Mouse (Mus musculus) fat pad, adult 2 months (tissue): ENCODE data around the gene Prom2.

ENCODE experiments used
- DNase-seq: peaks from one replicate; pipeline ENCODE4 v3.0.0-alpha.2; 2011; ENCODE audit warnings: low read depth, low spot score; ENCODE audit errors: extremely low read depth

The Prom2 gene

DNA sequence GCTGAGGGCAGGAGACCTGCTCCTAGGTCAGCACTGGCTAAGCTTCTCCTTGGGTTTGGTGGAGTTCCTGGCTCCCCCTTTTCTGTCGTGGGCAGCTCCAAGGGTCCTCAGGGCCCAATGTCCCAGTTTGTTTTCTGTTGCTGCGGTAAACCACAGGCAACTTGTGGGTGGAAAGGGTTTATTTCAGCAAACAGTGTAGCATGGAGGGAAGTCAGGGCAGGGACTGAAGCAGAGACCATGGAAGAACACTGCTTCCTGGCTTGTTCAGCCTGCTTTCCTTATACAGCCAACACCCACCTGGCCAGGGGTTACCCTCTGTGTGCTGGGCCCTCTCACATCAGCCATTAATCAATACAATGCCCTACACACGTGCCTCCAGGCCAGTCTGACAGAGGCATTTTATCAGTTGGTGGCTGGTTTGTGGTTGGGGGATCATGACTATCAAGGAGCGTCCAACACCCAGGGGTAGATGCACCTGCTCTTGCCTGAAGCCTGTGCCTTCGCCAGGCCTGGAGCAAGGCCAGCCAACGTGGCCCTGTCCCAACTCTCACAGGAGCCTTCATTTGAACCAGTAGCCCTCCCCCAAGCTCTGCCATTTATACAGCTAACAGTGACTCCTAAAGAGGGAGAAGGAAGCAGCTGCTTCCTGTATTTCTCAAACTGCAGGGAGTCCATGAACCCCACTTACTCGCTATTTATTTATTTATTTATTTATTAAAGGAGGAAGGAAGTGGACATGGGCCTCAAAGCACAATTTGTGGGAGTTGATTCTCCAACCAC lies 17.1 kb downstream of the Prom2 start:
- no peak for DNase-seq

DNA sequence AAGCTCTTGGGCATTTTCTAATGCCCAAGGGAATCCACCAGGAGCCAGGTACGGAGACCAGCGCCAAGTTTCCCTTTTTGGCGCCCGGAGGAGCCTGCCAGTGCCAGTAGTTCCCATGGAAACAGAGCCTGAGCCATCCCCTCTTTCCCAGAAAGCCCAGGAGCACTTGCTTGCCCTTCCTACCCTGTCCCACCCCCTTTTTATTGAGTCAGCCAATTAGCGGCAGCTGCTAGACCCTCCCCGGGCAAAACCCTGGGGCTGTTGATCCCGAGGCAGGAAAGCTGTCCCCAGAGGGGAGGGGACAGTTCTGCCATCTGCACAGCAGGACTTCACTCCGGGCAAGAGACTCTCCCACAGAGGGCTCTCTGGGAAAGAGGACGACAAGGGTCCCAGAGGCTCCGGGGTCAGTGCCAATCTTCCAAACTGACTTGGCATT lies 19.2 kb downstream of the Prom2 start, which contains the start of gene Kcnip3:
TSS of gene Kcnip3 (minus strand) at position 89 of the 436 bp plus-strand sequence.
- DNase-seq = no peak

DNA sequence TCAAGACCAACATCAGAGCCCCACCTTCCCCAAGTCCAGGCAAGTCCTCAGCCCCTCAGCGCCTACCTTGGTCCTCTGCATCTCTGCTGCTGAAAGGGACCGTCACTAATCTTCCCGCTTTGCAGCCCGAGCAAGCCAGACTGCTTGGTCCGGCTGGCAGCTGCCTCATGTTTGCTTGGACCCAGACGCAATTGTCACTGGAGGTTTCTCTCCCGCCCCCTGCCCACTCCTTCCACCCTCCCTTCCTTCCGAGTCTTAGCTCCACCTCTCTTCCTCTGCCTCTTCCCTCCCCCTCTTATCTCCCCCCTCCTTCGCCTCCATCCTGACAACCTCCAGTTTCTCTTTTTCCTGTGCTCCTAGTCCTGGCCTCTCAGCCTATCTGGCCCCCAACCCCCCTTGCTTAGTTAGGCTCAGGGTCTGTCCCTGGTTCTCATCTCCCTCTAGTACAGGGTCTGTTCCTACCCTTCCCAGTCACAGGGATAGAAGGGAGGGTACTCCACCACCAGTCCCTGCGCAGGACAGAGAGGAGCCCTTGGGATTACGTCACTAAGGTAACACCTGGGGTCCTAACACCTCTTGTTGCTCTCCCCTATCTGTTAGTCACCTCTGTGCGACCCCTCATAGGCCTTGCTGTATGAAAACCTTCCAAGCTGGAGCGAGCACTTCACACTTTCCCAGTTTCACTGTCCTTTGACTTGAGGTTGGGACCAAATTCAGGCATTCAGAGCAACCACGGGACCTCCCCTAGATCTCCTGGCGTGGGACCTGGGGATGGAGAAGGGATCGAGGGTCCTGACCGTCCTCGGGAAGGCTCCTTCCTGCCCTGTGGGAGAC lies 19.9 kb downstream of the Prom2 start:
- DNase-seq = no peak

DNA sequence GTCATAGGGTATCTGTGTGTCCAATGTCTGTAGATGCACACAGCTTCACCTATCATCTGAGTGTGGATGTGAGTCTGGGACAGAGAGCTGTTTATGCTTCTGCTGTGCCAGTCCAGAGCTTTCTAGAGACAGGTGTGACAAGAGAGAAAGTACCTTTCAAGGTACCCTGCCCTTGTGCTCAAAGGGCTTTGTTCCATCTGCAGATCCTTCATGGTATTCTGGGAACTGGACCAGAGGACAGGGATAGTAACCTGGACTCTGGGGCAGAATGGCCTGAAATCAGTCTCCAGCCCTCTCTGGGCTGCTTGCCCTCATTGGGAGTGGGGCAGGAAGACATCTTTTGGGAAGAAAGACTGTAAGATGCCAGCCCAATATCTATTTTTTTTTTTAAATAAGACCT lies 21.1 kb downstream of the Prom2 start:
- DNase-seq = no peak

DNA sequence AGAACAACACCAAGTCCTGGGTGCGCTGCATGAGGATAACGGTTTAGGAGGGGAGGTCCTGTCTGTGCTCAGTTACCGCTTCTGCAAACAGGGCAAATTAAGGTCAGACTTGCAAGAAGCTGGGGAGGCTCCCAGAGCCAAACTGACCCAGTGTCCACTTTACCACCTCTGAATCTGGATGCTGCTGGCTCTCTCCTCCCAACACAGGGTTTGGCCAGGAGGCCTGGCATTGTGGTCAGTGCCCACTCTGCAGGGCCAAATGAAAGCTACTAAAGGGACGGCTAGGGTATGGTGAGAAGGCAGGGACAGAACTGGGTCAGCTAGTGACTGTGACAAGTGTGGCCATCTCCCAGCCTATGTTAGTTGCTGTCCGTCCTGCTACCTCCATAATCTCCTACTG lies 22.0 kb downstream of the Prom2 start:
- DNase-seq = no peak

DNA sequence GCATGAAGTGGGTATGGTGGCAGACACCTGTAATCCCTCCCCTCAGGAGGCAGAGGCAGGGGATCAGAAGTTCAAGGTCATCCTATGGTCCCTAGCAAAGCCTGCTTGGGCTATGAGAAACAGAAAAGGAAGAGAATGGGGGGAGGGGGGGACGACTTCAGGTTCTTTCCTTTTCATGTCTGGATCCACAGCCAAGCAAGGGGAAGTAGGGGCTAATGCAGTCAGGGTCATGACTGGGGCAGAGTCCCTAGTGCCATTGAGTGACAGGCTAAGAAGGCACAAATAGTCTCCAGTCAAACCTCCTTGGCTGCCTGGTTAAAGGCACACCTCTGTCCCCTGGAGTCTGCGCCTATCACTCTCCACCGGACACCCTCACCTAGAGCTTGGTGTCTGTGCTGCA lies 22.4 kb downstream of the Prom2 start:
- no peak for DNase-seq

DNA sequence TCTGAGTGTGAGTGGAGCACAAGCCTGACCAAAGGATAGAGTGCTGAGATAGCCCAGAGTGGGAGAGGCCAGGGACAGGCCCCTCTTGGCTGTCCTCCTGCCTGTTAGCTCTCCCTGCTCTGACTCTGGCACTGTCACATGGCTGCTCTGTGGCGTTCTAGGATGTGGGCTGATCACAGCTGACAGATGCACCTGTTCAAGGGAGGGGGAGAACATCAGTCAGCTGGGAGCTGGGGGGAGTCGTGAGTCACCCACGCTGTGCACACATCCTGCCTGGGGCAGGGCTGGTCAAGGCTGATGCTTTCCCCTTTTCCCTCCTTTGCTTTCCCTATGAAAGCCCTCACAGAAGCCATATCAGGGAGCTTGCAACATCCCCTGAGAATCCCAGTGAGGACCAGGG lies 23.0 kb downstream of the Prom2 start:
- DNase-seq = no peak

DNA sequence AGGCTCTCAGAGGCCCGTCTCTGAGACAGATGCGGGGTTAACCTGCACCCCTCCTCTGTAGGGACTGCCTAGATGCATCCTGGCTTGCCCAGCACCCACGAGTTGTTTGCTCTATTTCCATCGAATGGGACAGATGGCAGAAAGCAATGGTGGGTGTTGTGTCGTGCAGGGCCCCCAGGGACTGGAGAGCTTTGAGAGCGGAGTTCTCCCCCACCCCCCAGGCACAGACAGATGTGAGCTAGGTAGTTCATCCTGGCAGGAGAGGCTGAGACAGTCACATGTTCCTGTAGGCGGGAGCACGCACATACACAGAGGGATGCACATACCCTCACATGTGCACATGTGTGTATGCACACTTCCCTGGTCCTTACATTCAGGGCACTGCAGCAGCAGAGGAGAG lies 24.2 kb downstream of the Prom2 start:
- DNase-seq = no peak

DNA sequence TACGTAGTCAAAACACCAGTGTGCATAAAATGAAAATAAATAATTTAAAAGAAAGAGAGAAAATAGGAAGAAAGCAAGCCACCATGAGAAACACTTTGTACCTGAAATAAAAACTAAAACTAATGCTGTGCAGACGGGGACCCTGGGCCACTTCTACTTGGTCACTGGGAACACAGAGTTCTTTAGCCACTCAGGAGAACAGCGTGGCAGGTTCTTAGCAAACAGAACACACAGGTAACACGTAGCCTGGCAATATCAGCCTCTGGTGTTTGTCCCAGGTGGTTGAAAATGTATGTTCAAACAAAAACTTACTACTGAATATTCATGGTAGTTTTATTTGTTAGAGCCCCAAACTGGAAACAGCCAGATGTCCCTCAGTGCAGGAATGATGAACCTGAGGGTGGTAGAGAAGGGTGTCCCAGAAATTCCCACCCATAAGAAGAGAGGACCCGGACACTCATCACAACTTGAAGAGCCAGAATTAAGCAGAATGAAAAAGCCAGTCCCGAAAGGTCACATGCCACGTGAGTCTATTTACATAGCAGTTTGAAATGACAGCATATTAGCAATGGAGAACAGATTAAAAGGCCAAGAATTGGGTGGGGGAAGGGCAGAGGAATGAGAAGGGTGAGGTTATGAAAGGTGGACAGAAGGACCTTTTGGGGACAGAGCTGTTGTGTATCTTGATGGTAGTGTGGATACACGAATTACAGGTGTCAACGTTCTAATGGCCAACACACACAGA lies 26.7 kb downstream of the Prom2 start:
- DNase-seq = no peak

DNA sequence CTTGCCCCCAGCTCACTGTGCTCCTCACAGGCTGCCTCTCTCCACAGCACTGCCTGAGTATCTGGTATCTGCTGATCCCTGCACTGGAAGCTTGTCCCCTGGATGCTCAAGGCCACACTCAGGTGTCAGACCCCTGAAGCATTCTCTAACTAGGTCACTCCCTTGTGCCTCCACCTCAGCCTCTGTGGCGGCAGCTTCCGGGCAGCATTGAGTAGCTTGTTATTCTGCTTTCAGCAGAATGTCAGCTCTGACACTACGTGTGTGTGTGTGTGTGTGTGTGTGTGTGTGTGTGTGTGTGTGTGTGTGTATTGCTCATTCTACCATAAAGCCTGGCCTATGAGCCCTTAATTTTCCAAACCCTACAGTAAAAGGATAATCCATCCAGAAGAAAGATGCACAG lies 28.0 kb downstream of the Prom2 start:
- DNase-seq = no peak

DNA sequence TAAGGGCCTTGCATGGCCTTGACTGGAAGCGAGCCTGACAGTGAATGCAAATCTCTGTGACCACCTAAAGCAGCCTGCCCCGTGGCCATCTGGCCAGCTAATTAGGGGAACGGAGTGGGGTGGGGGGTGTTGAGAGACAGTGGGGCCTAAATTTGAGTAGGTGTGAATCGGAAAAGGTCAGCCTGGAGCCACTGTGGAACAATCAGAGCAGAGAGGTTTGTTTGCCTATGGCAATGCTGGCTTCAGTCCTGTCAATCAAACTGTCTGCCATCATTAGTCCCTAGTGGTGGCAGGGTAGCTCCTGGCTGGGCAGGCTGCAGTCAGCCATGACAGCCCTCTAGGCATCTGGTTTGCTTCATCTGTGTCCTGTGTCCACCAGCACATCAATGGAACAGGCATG lies 29.8 kb downstream of the Prom2 start:
- DNase-seq = no peak

DNA sequence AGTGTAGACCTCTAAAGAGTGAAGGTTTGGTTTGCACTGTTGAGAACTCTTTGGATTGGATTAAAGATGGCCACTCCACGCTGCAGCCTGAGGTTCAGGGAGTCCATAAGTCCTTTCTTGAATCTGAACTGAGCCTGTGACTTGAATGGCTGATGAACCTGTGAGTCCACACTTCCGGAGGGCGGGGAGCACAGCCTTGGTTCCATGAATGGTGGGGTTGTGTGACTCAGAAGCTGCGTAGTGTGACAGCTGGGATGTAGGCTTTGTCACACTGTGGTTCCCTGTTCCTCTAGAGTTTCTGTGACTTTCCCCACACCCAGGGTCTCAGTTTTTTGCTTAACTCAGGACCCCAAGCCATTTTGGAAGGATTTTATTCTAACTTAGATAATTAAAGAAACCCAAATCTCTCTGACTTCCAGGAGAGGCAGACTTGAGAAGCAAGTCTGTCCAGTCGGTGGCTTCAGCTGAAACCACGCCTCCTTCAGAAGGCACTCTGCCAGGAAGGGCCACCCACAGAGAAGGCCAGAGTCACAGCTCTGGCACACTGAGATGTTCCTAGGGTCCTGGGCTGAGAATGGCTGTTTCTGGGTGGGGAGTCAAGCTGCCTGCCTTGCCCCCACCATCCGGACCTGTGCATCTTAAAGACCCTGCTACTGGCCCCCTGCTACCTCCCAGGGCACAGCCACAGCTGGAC lies 33.2 kb downstream of the Prom2 start:
- DNase-seq = no peak

DNA sequence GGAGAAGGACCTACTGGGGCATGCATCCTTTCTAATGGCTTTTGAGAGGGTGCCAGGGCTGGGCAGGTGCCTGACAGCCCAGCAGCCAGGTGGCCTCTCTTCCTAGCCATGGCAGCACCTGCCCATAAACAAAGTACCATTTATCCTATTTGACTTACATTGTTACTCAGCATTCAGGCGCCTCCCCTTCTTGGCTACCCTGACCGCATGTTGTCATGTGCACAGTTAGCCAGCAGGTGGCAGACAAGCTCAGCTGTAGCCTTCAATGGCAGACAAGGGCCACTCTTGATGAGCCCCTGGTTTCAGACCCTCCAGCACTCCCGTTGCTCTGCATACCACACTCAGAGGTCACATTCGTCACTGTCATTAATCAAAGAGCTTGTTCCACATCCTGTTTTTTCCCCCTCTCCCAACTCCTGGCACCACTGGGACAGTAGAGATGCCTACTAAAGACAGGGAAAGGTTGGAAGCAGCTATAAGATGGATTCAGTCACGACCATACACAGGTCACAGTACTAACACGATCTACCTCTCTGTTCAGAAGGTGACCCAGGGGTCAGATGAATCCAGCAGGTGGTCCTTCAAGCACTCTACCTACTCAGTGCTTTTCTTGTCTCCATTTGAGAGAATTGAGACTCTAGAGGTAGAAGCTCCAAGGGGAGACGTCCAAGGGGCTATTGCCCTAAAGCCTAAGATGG lies 34.0 kb downstream of the Prom2 start:
- no peak for DNase-seq

DNA sequence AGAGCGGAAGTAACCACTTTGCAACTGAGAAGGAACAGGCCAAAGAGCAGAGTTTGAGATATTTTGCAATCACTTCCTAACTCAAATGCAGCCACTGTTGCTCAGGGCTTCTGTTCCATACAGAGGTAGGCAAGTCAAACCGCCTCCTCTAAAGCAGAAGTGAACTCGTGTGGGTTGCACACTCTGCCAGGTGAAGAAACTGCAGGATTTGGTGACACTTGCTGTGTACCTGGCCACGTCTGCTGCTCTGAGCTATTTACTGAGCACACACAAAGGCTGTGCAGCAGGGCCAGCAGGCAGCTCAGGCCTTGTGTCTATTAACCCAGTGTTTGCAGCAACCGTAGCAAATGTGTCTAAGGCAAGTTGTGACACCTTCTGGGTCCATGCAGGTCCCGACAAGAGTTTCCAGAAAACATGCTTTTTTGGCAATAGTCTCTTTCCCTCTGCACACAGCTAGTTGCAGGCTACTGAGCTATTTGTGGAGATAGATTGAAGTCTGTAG lies 35.1 kb downstream of the Prom2 start:
- peak; percentile 92 for DNase-seq

DNA sequence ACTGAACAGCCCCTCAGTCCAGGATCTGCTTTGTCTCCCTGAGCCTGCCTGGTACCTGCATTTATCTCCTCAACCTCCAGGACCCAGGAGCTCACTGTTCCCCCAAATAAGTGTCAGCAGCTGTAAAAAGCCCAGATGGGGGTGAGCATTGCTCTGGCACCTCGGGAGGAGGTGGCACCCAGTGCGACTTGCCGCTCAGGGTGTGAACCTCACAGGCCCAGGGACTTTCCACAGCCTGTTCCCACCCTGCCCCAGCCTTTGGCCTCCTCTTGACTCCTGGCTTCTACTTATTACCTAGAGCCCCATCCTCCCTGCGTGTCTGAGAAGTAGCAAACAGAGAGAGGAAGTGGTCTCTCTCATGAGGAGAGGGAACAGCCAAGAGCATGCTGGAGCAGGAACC lies 36.1 kb downstream of the Prom2 start:
- DNase-seq = no peak

DNA sequence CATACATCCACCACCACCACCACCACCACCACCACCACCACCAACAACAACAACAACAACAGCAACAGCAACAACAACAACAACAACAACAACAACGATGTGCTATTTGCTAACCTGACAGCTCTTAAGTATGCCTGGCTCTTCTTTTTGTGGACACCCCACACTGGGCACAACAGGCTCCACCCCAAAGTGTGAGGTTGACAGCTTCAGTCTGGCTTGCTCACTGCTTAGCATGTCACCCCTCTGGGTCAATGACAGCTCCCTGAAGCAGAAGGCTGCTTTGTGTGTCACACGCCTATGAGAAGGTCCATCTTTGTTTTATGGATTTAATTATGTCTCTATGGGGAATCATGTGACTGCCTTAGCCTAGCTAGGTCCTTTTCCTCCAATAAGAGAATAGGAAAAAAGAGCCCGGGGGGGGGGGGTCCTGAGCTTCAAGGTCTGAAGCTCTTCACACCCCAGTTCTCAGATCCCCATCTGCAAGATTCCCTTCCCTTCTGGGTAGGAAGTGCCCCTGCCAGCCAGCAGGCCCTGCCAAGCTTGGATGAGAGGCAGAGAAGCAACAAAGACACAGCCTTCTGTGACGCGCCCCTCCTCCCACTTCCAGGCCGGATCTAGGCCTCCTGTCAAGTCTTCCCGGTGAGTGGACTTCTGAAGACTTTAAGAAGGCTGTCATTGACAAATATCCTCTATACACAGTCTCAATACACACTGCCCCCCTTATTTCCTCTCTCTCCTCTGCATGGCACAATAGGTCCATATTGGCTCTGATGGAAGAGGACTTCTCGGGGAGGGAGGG lies 37.3 kb downstream of the Prom2 start:
- DNase-seq = no peak

DNA sequence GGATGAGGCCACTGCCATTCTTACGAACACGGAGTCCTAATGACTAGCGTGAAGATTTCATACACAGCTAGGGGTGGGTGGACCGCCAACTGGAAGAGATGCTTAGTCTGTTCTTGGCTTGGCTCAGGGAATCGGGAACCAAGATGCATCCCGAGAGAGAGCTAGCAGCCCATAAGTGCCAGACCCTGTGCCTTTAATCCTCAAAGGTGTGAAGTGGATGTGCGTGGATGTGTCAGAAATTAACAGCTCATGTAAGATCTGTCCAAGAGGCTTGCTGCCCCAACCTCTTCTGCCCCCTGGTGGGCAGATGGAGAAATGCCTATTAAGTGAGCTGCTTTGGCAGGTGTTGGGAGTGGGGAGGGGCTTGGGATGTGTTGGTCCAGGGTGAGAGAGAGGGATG lies 40.2 kb downstream of the Prom2 start:
- no peak for DNase-seq

DNA sequence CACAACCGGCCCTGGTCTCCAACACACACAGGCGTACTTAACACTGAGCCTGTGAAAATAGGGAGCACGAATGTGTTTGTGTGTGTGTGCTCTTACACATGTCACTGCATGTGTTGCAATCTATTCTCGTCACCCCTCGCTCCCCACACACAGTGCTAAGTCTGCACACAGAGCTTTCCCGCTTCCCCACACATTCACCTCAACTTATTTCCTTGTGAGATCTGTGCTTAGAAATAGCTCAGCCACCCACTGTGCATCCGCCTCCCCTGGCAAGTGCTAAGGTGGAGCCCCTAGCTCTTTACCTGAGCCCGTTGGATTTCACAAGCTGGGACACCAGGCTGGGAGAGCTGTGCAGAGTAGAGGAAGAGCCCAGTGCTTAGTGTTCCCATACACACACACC lies 42.5 kb downstream of the Prom2 start:
- no peak for DNase-seq

DNA sequence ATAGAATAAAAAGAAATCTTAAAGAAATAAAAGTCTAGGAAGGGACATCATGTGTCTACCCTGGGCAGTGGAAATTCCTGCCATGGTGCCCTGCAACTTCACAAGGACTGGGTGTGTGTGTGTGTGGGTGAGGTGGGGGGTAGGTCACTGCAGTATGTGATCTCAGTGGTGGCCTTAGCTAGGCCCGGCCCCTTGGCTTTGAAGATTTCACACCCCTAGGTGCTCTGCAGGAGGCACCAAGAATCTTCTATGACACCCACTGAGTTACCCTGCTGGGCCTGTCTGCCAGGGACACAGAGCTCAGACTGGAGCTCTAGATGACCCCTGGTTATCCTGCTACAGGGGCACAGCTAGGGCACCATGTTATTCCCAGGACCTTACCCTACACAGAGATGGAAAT lies 44.9 kb downstream of the Prom2 start:
- no peak for DNase-seq
